Mouse (Mus musculus) left cerebral cortex, postnatal 14 days (tissue): ENCODE results near the gene Nr1h2. TPM values are rescaled to one million over a fixed set of nuclear protein-coding genes. Genes with fewer than 3 reads are reported as not detected.

Experiments
- DNase-seq, 2 experiments: peaks; one replicate each; pipeline ENCODE4 v3.0.0; 2021 to 2022; ENCODE audit warnings: low spot score in 2 of 2, mixed read lengths in 1 of 2
- intact Hi-C: fragments of 180-260 bp; cut with DNase I; formaldehyde crosslinking; loops from one replicate; pipeline ENCODE4 v1.15.1; 2025
- total RNA-seq, 2 experiments: library from RNA; stranded (reverse); gene quantifications; 2 replicates each; pipeline ENCODE4 v1.2.3; 2021

Gene Nr1h2
- total RNA-seq, 2 experiments from 2014 or later = 51.0 to 60.7 TPM

DNA sequence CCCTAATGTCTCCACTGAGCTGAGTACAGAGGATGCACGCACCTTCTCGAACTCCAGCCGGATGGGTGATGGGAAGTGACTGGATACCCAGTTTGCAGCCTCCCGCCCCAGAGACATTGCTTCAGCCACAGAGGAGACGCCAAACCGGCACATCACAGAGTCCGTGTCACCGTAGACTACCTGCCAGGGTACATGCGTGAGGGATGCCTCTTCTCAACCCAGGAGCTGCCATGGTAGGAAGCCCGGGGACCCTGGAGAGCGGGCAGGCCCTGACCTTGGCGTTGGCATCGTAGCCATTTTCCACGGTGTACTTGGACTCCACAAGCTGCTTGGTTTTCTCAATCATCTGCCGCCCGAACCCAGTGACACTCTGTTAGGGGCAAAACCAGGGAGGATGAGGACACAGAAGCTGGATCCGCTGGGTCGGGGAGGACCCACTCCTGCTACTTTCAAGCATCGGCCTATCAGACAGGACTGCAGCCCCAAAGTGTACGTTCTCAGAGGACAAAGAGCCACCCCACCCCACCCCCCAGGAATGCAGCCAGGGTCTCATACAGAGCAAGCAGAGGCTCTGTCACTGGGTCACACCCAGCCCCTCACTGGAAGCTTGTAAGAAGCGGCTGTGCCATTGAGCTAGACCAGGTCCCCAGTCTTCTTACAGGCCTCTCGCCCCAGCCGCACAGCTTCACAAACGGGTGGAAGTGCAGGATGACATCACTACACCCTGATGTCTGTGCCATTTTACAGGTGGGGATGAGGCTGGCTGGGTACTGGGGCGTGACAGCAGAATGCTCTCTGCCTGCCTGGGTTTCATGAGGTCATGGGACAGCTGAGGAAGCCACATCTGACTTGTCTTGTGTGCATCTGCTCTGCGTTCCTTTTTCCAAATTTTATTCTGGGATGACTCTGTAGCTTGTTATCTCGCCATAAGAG is 17.8 kb downstream of the Nr1h2 start:
- intact Hi-C loops = no loop called here
- DNase-seq = no peak

DNA sequence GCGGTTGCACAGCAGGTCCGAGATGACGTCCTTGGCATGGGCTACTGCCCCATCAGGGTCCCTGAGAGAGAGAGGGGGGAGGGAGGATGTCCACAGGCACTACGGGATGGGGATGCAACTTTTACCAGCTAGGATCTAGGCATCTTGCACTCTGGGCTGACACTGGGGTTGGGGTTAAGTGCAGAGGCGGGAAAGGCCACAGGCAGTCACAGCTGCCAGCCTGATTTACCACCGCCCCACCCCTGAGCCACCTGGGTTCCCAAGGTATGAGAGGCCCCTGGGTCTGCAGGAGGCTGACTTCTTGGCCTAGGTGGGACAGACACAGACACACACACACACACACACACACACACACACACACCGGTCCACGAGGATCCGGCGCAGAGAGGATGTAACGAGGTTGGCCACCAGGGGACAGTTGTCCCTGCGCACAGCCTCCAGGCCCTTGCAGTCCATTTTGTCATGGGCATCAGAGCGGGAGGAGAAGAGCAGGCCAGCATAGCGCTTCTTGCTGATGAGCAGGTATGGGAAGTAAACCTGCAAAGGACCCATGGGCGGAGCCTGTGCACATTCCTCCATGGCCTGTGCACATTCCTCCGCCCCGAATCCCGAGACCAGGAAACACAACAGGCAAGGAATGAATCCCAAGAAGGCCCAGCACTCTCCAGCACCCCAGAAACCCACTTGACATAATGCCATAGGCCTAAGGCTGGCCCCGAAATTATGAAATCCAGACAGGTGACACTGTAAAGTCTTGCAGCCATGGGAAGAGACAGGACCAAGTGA is 18.9 kb downstream of the Nr1h2 start:
- intact Hi-C loops = no loop called here
- DNase-seq = no peak

DNA sequence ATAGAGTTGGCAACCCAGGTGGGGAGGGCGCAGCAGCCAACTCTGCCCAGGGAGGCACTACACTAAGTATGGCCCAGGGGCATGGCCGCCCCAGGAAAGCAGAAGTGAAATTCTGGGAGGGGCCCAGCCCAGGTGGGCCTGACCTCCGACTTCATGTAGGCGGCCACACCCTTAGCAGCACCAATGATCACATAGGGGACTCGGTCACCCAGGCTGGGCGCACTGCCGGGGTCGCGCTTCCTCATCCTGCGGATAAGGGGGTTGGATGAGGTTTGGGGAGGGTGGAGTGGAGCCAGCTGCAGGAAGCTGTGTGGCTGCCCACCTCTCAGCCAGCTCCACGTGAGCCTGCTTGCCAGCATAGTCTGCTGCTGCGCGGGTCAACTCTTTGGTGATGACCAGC is 19.5 kb downstream of the Nr1h2 start:
- intact Hi-C loops = no loop called here
- DNase-seq = no peak

DNA sequence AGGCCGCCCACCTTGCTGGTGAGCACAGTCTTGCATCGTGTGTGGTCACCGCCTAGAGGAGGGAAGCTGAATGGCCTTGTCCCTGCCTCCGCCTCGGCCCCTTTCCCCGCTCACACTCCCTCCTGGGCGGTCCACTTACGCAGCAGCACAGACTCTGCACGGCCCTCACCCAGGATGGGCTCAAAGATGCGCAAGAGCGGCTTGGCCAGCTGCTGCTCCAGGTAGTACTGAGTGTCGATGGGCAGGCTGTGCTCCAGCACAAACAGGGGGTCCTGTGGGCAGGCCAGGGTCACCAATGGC is 20.1 kb downstream of the Nr1h2 start:
- intact Hi-C loops = no loop called here
- no peak for DNase-seq

DNA sequence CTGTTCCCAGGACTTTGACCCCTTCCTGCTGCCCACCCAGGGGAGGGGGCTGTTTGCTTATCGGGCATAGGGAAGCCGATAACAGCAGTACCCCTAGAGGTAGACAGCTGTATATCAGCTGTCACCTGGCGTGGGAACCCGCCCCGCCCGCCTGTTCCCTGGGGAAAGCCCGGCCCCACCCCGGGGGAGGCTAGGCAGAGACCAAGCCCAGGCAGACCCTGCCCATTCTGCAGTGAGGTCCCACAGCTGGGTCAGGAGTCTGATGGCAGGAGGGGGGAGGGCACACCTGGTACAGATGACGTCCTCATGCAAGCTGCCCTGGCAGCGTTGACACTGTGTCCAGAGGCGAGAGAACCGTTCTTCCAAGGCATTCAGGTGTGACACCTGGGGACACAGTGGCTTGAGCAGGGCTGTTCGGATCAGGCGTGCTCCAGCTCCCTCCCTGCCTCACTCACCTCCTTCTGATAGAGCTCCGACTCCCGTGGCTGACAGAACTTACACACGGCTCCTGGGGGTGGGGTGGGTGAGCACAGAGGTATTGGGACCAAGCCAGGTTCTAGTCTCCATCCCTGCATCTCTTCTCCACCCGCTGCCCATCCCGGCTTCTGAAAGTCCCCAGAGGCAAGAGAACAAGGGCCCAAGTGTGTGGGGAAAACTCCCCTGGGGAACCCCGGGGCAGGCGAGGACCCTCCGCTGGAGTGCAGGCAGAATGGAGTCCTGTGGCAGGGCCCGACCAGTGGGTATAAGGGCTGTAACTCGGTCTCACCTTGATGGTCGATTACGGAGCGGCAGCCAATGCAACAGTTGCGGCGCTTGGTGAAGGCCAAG is 20.6 kb downstream of the Nr1h2 start:
- DNase-seq = no peak
- intact Hi-C loops = no loop called here

DNA sequence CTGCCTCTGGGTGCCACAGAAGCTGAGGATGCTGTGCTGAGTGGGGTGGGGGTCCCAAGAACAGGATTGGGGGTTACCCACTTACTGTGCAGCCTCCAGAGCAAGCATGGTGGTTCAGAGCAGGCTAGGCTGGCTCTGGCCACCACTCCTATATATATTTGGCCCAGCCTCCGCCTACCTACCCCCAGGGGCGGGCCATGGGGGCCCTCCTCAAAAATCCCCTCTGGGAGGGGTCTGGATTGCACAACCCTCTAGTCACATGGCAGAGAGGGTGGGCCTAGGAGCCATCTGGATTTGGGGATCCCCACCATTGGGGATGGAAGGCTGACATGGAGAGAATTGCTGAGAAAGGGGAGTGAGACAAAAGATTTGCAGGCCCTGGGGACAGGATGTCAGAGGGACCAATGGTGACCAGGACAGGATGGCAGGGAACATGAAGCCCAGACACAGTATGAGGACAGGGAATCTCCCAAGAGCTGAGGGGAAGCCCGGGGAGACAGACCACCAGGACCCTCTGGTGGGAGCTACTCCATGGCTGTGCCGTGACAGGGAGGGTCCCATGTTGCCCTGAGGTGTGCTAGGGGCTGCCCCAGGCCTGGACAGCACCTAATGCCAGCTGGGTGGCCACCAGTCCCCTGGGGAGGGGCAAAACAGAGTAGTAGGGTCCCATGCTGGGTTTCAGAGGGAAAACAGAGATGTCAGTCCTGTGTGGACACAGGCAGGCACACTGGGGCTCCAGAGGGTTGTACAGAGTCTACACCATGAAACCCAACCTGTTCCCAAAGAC is 21.6 kb downstream of the Nr1h2 start, which contains the start of gene Spib:
Spib (minus strand) TSS at position 126 of the 787 bp plus-strand sequence.
- intact Hi-C loops = no loop called here
- no peak for DNase-seq

DNA sequence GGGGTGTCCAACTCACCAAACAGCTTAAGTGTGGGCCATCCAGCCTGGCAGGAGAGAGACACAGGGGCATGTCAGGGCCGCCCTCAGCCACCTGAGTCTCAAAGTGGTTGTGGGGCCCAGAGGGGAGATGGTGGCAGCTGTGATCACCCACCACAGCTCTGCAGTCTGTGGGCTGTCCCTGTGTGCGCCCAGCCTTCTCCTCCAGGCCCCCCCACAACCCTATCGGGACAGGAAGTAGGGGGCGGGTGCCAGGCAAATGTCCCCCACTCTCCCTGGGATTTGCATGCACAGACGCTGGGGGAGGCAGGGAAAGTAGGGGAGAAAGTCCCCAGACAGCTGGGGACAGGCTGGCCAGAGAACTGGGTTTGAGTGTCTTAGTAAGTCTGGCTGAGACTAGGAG is 22.5 kb downstream of the Nr1h2 start:
- no peak for DNase-seq
- intact Hi-C loops = no loop called here

DNA sequence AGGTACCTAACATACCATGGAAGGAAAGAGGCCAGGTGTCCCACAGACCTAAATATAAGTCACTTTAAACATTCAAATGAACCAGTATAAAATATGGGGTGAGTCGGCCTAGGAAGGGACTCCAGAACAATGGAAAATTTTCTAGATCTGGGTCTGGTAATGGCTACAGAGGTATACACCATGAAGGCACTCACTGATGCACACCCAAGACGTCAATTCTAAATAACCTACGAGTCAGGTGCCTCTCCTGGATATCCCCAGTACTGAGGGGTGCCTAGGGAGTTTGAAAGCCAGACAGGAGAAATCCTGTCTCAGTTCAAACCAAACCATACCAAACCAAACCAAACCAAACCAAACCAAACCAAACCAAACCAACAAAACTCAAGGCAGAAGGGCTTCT is 23.2 kb downstream of the Nr1h2 start:
- intact Hi-C loops = no loop called here
- DNase-seq = no peak

DNA sequence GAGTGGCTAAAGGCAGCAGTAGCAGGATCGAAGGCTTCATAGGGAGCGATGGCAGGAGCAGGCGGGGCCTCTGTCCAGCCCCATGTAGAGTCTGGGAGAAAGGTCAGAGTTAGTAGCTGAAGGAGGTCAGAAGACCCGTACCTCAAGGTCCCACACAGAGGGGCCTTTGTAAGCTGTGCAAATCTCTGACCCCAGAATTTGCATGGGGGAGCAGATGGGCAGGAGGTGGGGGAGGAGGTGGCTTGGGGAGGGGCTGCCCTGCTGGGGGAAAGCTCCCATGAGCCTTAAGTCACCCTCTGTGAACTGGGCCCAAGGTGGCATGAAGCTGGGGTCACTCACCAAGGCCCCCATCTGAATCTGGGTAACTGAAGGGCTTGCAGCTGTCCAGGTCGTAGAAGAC is 24.2 kb downstream of the Nr1h2 start:
- DNase-seq = no peak
- intact Hi-C loops = no loop called here

DNA sequence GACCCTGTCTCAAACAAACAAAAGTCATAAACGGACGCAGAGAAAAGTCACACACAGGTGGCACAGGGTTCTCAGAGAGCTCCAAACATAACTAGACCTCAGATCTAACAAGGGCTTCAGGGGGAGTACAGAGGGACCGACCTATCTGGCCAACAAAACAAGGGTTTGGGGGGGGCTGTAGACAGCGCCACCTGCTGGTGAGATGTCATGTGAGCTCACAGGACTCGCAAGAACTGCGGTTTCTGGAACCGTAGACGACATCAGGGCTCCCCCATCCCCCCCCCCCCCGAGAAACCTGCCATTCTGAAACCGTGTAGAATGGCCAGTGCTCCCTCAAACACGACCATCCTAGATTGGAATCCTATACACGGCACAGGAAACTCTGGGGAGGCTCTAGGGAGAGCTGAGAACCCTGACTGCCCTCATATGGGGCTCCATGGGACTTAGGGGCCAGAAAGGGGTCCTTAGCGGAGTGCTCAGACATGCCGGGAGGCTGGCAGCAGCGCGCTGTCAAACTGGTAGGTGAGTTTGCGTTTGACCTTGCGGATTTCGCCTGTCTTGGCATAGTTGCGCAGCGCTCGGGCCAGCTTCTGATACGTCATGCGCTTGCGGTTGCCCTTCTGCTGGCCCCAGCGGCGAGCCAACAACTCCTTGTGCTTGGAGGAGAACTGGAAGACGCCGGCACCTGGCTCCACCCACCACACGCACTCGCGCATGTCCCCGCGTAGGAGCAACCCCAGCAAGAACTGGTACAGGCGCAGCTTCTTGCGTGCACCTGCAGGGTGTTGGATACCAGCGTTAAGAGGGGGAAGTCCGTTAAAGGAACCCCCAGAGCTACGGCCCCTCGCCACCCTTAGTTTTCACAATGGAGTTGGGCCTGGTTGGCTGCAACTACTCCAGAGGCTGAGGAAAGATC is 26.0 kb downstream of the Nr1h2 start:
- intact Hi-C loops = no loop called here
- peak; percentile 80 to 81 for DNase-seq

DNA sequence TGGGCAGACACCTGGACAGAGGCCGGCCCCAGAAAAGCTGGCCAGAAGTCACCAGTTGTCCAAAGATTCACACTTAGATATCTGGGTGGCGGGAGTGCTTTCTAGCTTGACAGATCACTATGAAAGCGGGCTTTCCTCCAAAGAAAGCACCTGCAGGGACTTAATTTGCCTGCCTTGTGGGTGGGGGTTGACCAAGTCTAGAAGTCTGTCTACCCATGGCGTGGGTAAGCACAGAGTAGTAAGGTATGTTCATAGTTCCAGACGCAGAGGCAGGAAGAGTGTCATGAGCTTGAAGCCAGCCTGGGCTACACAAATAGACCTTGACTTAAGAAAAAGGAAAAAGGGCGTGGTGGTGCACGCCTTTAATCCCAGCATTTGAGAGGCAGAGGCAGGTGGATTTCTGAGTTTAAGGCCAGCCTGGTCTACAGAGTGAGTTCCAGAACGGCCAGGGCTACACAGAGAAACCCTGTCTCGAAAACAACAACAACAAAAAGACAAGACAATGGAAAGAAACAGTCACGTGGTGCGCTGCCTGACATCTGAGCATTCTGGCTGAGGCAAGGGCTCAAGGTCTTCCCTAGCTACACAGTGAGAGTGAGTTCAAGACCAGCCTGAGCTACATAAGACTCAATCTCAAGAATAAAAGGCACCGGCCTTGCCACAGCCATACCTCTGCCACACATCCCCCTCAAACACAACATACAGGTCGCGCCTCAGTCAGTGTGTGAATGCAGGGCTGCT is 27.2 kb downstream of the Nr1h2 start:
- DNase-seq = no peak
- intact Hi-C loops = no loop called here

DNA sequence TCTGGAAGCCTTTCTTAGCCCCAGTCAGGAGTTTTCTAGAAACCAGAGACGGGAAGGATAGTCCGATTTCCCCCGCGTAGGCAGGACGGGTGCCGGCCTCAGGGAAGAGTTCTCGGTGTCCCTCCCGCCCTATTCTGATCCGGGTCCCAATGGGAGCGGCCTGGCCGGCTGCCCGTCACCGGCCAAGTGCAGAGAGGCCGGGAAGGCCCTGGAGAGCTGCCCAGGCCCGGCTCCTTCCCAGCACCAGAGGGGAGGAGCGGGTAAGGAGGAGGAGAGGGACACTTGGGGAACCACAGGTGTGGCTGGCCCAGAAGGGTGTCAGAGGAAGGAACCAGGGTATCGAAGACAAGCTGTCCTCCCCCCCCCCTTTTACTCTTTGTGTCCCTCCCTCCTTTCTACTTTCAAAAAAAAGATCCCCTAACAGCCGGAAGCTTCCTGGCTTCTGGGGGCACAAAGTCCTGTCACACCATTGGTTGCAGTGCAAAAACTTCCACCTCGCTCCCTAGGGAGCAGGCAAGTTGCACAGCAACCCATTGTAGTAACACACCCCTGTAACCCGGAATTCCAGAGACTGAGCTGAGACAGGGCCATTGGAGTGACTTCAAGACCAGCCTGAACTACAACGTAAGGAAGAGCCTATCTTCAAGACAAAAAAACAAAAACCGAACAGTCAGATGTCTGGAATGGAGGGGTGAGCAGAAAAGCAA is 28.5 kb downstream of the Nr1h2 start:
- DNase-seq = peak in 1 of 2 experiments; percentile 49
- intact Hi-C loops = no loop called here

DNA sequence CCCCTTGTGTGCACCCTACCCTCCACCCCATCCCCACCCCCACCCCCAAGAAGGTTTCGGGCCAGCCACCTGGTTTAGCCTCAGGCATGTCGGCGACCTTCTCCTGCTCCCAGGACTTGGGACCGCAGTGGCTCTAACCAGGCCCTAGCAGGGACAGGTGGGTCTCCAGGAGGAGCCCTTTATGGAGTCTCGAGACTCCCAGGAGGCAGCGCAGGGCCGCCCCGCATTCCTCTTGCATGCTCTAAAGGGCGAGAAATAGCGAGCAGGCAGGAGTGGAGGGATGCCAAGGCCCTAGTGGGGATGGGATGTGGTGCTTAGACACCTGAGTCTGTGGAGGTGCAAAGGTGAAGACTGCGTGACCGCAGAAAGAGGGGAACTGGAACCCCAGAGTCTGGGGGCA is 29.2 kb downstream of the Nr1h2 start, which contains the start of gene Mybpc2:
Mybpc2 (minus strand) TSS at position 155 of the 400 bp plus-strand sequence.
- no peak for DNase-seq
- intact Hi-C loops = loop anchor here (5.0 kb wide), 2 partner anchors 33 to 128 kb away; no protein-coding TSS in a partner anchor

DNA sequence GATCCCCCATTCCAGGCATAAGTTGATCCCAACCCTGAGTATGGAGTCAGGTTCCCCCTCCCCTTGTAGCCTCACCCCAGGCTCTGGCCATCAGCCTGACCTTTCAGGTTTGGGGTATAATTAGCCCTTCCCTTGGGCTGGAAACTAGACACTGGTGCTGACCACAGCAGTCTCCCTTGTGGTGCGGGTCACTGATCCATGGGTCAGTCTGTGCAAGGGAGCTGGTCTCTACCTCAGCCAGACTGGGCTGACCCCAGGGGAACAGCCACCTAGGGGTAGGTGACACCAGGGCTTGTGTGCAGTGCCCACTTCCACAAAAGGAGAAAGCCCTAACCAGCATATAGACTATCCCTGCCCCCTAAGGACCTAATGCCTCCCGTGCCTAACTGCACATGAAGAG is 30.7 kb downstream of the Nr1h2 start:
- intact Hi-C loops = loop anchor here (5.0 kb wide), 2 partner anchors 34 to 129 kb away; no protein-coding TSS in a partner anchor

DNA sequence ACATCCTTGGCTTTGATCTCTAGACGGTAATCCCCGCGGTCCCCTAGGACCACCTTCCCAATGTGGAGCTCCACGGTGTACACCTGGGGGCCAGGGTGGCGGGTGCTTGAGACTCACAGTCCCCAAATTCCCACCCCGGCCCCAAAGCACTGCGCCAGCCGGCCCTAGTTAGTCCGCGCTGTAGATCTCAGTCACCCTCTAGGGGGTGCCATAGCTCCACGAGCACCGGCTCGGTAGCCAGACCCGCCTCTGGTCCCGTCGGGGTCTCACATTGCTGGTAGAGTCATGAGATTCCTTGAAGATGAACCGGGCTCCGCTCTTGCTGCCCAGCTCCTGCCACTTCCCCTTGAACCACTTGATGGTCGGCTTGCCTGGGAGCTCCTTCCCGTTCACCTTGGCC is 32.0 kb downstream of the Nr1h2 start:
- intact Hi-C loops = loop anchor here (5.0 kb wide), 2 partner anchors 36 to 131 kb away; no protein-coding TSS in a partner anchor
- peak; percentile 38 to 48 for DNase-seq

More for the DNA sequence above, 30.7 kb downstream of the Nr1h2 start:
- no peak for DNase-seq

DNA sequence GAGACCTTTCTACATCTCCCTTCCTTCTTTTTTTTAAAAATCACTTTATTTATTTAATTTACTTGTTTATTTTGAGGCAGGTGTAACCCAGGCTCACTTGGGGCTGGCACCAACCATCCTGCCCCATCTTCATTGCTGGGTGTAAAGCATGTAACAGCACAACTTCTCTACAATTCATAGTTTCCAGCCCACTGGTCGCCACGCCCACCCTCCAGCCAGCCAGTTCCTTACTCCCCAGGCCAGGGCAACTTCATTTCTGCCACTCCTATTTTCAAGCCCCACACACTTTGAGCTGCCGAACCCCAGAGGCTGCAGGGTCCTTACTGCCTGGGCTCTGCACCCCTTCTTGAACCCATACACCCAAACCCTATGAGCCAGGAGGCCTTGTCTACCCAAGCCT is 32.8 kb downstream of the Nr1h2 start:
- no peak for DNase-seq
- intact Hi-C loops = loop anchor here (5.0 kb wide), 2 partner anchors 36 to 131 kb away; no protein-coding TSS in a partner anchor
